Mouse (Mus musculus): ENCODE data around the gene Wdr20.

- TF ChIP-seq POLR2A (IDR thresholded peaks at IDR 0.05; ENCODE audit: low read depth, low read length) (no peak), CTCF (IDR thresholded peaks at IDR 0.05; ENCODE audit: extremely low read depth, insufficient read length, insufficient replicate concordance, low read depth, low read length) (no peak)
Observed at GRCm38 (mm10) chr12:110784211-110784610, 46.5 kb downstream of the Wdr20 start.
